Mouse (Mus musculus): ENCODE measurements around the gene Hipk1.

DNA sequence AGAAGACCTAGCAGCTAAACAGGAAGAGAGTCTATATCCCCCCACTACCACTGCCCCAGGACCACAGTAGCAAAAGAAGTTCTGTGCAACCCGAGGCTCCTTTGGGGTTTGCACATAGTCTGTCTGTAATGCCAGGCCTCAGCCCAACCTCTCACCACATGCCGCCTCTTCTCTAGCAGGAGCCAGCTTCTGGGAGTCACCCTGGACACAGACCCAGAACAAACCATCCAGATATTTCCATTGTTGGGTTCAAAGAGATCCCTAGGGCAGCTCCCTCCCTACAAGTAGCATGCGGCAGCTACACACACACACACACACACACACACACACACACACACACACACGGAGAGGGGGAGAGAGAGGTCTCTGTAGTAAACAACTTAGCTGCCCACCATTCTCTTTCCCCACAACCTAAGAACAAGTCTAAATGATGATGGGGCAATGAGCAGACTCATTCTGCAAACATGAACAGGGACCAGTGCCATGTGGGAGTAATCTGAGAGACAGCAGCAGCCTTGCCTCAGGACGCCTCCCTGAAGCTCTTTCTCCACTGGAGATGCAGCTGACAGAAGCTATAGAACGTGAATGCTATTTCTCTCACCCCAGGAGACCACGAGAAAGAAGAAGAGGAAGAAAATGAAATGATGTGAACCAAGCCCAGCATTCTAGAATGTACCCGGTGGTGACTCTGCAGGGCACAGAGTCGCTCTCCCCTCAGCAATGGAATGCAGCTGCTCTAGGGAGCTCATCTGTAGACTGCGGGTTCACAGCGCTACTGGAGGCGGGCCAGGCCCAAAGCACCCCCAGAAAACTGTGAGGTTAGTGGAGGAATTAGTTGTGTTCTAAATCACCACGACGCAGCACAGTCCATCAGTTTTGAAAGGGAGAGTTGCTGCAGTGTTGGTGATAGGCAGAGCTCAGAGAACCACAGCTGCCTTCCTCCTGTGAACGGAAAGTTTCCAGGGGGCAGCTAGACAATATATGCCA lies 74.3 kb downstream of the Hipk1 start:
- TF ChIP-seq CTCF (IDR thresholded peaks at IDR 0.05; ENCODE audit: low read depth, low read length) (no peak), POLR2A (IDR thresholded peaks at IDR 0.05; ENCODE audit: extremely low read depth, insufficient read depth, low read length) (no peak)

Data from liver, adult 2 months (tissue).